Mouse (Mus musculus): ENCODE data around the gene Ssrp1.

GRCm38 (mm10) chr2:85026178-85026577, 10.9 kb upstream of the Ssrp1 start:
- TF ChIP-seq CTCF (IDR thresholded peaks at IDR 0.05; ENCODE audit: extremely low read depth, insufficient read length, insufficient replicate concordance, low read depth, low read length) (no peak), POLR2A (IDR thresholded peaks at IDR 0.05; ENCODE audit: low read depth, low read length) (no peak)
